Mouse (Mus musculus) macrophage (primary cell): ENCODE results near the gene Tmc6. TPM values are rescaled to one million over a fixed set of nuclear protein-coding genes. Genes with fewer than 3 reads are reported as not detected.

Experiments used
- H3K27ac ChIP-seq: fragments of 350-480 bp; formaldehyde crosslinking; 2 replicates; pipeline ENCODE4 v1.9.0; 2021
- H3K36me3 ChIP-seq: fragments of 350-480 bp; formaldehyde crosslinking; 2 replicates; pipeline ENCODE4 v1.9.0; 2021; ENCODE audit errors: inconsistent target
- H3K4me3 ChIP-seq: fragments of 350-480 bp; formaldehyde crosslinking; 2 replicates; pipeline ENCODE4 v1.9.0; 2021; ENCODE audit errors: inconsistent target
- H3K79me2 ChIP-seq: fragments of 350-480 bp; formaldehyde crosslinking; 2 replicates; pipeline ENCODE4 v1.9.0; 2021; ENCODE audit errors: inconsistent target
- WGBS: methylation state at CpG from one replicate; pipeline ENCODE4 v1.1.7; 2026; ENCODE audit warnings: inconsistent platforms; ENCODE audit not compliant: missing documents; 5-methylcytosine and 5-hydroxymethylcytosine counted together
- polyA plus RNA-seq: library from polyadenylated mRNA; stranded (reverse); fragments of 250-400 nt; gene quantifications from 3 replicates; pipeline ENCODE4 v1.2.4, GENCODE M21; 2018; ENCODE audit warnings: inconsistent platforms

The Tmc6 gene
- polyA plus RNA-seq, 1 experiment from 2014 or later: 11.1 TPM

GRCm38 (mm10) chr11:117765361-117765760, 16.6 kb downstream of the Tmc6 start:
- Histone ChIP-seq H3K27ac (no peak overlapping the region), H3K79me2 (no peaks in the 10 kb centered on the region), H3K4me3 (no peak overlapping the region), H3K36me3 (peaks cover 29% of the 10 kb centered on the region; the same call in 1 of the 2 replicates)
- 92% methylated on average over 5 of the region's 5 CpGs for whole genome bisulfite sequencing

GRCm38 (mm10) chr11:117764319-117764718, 17.7 kb downstream of the Tmc6 start:
- Histone ChIP-seq H3K4me3 (no peak overlapping the region), H3K27ac (no peak overlapping the region), H3K79me2 (no peaks in the 10 kb centered on the region), H3K36me3 (peaks cover 35% of the 10 kb centered on the region; the same call in 1 of the 2 replicates)
- 95% methylated on average over 9 of the region's 9 CpGs for WGBS

GRCm38 (mm10) chr11:117762246-117762645, 19.8 kb downstream of the Tmc6 start:
- no peak overlapping the region for H3K4me3 ChIP-seq
- peaks cover 56% of the 10 kb centered on the region for H3K36me3 ChIP-seq
- no peak overlapping the region for H3K27ac ChIP-seq
- H3K79me2 ChIP-seq: no peaks in the 10 kb centered on the region
- 87% methylated on average over 9 of the region's 12 CpGs for WGBS

- WGBS: 93% methylated on average over 13 of the region's 13 CpGs
Observed at GRCm38 (mm10) chr11:117761801-117762200, 20.2 kb downstream of the Tmc6 start.

GRCm38 (mm10) chr11:117760374-117761119, 21.5 kb downstream of the Tmc6 start:
- WGBS: 95% methylated on average over 26 of the region's 26 CpGs
- Histone ChIP-seq H3K36me3 (peaks cover 60% of the 10 kb centered on the region), H3K79me2 (no peaks in the 10 kb centered on the region), H3K4me3 (no peak overlapping the region), H3K27ac (no peak overlapping the region)

More at GRCm38 (mm10) chr11:117761801-117762200, 20.2 kb downstream of the Tmc6 start:
- H3K36me3 ChIP-seq: peaks cover 60% of the 10 kb centered on the region
- no peaks in the 10 kb centered on the region for H3K79me2 ChIP-seq
- H3K4me3 ChIP-seq: no peak overlapping the region
- no peak overlapping the region for H3K27ac ChIP-seq

- 94% methylated on average over 10 of the region's 10 CpGs for WGBS
- no peaks in the 10 kb centered on the region for H3K79me2 ChIP-seq
- H3K36me3 ChIP-seq: peaks cover 60% of the 10 kb centered on the region
Observed at GRCm38 (mm10) chr11:117759267-117759666, 22.7 kb downstream of the Tmc6 start.

GRCm38 (mm10) chr11:117755891-117756290, 26.1 kb downstream of the Tmc6 start:
- peaks cover 81% of the 10 kb centered on the region for H3K36me3 ChIP-seq
- 95% methylated on average over 7 of the region's 7 CpGs for WGBS
- no peak overlapping the region for H3K4me3 ChIP-seq

More at GRCm38 (mm10) chr11:117759267-117759666, 22.7 kb downstream of the Tmc6 start:
- no peak overlapping the region for H3K4me3 ChIP-seq
- no peak overlapping the region for H3K27ac ChIP-seq

GRCm38 (mm10) chr11:117751544-117751943, 30.5 kb downstream of the Tmc6 start:
- WGBS: 91% methylated on average over 6 of the region's 6 CpGs
- Histone ChIP-seq H3K4me3 (no peak overlapping the region), H3K27ac (no peak overlapping the region), H3K36me3 (peaks cover 94% of the 10 kb centered on the region), H3K79me2 (no peaks in the 10 kb centered on the region)

More at GRCm38 (mm10) chr11:117755891-117756290, 26.1 kb downstream of the Tmc6 start:
- no peak overlapping the region for H3K27ac ChIP-seq
- H3K79me2 ChIP-seq: no peaks in the 10 kb centered on the region

- 91% methylated on average over 8 of the region's 10 CpGs for WGBS
- no peak overlapping the region for H3K4me3 ChIP-seq
- H3K27ac ChIP-seq: no peak overlapping the region
- peaks cover 90% of the 10 kb centered on the region for H3K36me3 ChIP-seq
- H3K79me2 ChIP-seq: no peaks in the 10 kb centered on the region
Observed at GRCm38 (mm10) chr11:117749414-117749813, 32.6 kb downstream of the Tmc6 start.

GRCm38 (mm10) chr11:117748628-117749027, 33.4 kb downstream of the Tmc6 start:
- H3K36me3 ChIP-seq: peaks cover 88% of the 10 kb centered on the region
- H3K27ac ChIP-seq: no peak overlapping the region
- no peaks in the 10 kb centered on the region for H3K79me2 ChIP-seq
- WGBS: 97% methylated on average over 4 of the region's 4 CpGs
- no peak overlapping the region for H3K4me3 ChIP-seq

GRCm38 (mm10) chr11:117743454-117744030, 38.5 kb downstream of the Tmc6 start:
- WGBS: 87% methylated on average over 4 of the region's 4 CpGs
- Histone ChIP-seq H3K27ac (no peak overlapping the region), H3K4me3 (no peak overlapping the region), H3K36me3 (peaks cover 94% of the 10 kb centered on the region), H3K79me2 (no peaks in the 10 kb centered on the region)

- H3K36me3 ChIP-seq: peaks cover 92% of the 10 kb centered on the region
- H3K79me2 ChIP-seq: no peaks in the 10 kb centered on the region
- no peak overlapping the region for H3K27ac ChIP-seq
- no peak overlapping the region for H3K4me3 ChIP-seq
- WGBS: 94% methylated on average over 8 of the region's 8 CpGs
Observed at GRCm38 (mm10) chr11:117742715-117743114, 39.3 kb downstream of the Tmc6 start.

GRCm38 (mm10) chr11:117742243-117742642, 39.8 kb downstream of the Tmc6 start:
- WGBS: 93% methylated on average over 7 of the region's 8 CpGs
- Histone ChIP-seq H3K4me3 (no peak overlapping the region), H3K36me3 (peaks cover 87% of the 10 kb centered on the region), H3K79me2 (no peaks in the 10 kb centered on the region), H3K27ac (no peak overlapping the region)

GRCm38 (mm10) chr11:117741128-117741527, 40.9 kb downstream of the Tmc6 start:
- WGBS: 92% methylated on average over 6 of the region's 6 CpGs
- Histone ChIP-seq H3K4me3 (no peak overlapping the region), H3K27ac (no peak overlapping the region), H3K79me2 (no peaks in the 10 kb centered on the region), H3K36me3 (peaks cover 77% of the 10 kb centered on the region)

GRCm38 (mm10) chr11:117738123-117738522, 43.9 kb downstream of the Tmc6 start:
- no peaks in the 10 kb centered on the region for H3K79me2 ChIP-seq
- WGBS: 92% methylated on average over 5 of the region's 5 CpGs
- H3K36me3 ChIP-seq: peaks cover 52% of the 10 kb centered on the region
- no peak overlapping the region for H3K4me3 ChIP-seq
- no peak overlapping the region for H3K27ac ChIP-seq
